Mouse (Mus musculus) natural killer cell, adult 2 months (primary cell): ENCODE measurements around the gene Trim80.
A peak's percentile ranks its signal among the peaks of the same experiment; 100 is the strongest.
"Not testable (repeated sequence)": the region's sequence is repeated elsewhere in the genome, so short reads cannot be mapped to it uniquely, and the experiment has no call there.

Source experiments
- DNase-seq, 2 experiments: peaks; one replicate each; pipeline ENCODE4 v3.0.0; 2022; ENCODE audit warnings: low spot score in 2 of 2

Trim80 gene

DNA sequence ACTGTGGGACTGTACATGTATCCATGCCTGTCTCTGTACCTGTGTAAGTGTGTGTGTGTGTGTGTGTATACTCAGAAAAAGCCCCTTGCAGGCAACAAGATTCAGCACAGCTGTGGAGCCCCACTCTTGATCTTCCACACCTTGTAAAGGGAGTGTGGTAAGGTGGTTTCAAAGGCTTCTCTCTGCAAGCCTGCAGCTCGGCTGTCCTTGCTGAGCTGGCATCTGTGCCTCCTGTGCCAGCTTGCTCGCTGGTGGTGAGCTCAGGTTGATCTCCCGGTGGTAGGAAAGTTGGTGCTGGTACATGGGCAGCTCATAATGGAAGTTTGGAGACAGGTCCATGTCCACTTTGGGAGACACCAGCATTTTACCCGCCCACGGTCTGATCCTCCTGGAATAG is 21.5 kb downstream of the Trim80 start:
- no peak for DNase-seq

GRCm38 (mm10) chr11:115462243-115462891 is 22.0 kb downstream of the Trim80 start, which contains the start of gene Slc16a5:
Slc16a5 (plus strand) TSS chr11:115462474.
- no peak for DNase-seq

GRCm38 (mm10) chr11:115463397-115463796 is 23.1 kb downstream of the Trim80 start:
- no peak for DNase-seq

DNA sequence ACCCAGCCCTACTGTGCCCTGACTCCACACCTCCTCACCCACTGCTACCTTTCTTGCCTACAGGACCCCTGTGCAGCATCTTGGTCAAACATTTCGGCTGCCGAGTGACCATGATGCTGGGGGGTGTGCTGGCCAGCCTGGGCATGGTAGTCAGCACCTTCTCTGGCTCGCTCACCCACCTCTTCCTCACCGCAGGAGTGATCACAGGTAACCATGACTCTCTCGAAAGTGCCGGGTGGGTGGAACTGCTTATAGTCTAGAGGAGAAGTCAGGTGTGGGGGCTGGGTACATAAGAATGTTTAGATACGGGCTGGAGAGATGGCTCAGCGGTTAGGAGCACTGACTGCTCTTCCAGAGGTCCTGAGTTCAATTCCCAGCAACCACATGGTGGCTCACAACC is 24.5 kb downstream of the Trim80 start:
- DNase-seq = no peak

DNA sequence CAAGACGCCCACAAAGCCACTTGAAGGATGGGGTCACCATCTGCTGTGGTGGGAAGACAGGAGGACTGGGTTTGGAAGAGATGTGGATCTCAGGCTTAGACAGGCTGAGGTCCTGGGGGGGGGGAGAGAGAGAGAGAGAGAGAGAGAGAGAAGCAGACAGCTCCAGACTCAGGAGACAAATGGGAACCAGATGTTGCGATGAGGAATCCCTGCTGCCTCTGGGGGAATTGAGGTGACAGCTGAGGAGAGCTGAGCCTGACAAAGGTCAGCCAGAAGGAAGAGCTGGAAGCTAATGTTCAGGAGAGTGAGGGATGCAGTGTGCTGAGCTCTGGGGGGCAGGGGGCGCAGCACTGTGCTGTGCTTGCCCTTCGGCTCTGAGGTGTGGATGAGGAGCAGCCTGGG is 26.9 kb downstream of the Trim80 start:
- DNase-seq = no peak

- DNase-seq = no peak
These were observed 31.8 kb downstream of the Trim80 start for GRCm38 (mm10) chr11:115472183-115472582.

DNA sequence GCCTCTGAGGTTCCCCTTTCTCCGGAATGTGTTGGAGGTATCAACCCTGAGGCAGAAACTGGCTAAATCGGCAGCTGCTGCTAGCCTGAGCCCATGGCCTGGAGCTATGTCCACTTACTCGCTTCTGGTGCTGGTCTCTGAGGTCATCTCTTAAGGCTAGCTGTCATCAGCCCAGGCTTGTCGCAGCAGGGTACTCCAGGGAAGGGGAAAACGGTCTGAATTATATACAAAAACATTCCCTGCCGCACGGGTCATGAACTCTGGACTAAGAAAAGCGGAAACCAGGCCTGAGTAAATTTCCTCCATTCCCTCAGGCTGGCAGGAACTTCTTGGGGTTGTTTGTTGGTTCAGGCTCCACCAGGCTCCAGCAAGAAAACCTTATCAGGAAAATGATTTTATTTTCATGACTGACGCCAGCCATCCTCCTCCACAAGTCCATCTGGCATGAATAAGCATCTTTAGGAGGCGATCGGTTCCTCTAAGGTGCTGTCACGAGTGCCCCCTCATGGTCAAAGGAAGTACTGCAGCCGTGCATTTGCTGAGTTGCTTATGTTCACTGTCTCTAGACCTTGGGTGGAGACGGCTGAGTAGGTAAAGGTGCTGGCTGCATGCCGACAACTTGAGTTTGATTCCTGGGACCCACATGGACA is 33.4 kb downstream of the Trim80 start:
- peak; percentile 89 to 90 for DNase-seq

DNA sequence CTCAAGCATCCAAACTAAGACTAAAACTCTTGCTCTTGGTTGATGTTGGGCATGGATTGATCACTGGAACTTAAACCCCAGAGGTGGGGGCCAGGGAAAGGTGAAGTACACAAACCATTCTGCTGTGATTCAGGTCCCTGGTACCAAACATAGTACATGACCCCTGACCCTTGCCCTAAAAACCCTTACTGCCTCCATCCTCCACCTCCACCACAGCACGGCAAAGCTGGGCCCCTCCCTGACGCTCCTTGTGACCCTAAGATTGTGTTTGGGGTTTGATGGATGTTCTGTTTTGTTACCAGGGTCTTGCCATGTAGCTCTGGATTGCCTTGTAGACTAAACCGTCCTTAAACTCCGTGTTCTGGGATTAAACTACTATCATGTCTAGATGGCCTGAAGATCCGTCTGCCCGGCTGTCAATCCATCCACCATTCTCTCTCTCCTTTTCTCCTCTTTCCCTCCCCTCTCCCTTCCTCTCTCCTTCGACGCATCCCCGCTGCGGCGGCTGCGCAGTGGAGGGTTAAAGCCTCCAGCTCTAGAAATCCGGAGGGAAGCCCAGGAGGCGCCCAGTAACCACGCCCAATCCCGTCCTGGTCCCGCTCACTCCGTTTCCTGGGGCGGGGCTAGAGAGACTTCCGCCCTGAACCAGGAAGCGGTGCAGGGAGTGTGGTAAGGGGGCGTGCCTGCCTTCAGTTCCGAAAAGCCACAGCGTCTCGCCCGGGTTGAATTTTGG is 34.8 kb downstream of the Trim80 start, which contains the start of gene Armc7:
Gene Armc7, plus strand, starts transcription at position 643 of the 733 bp plus-strand sequence.
- peak; percentile 89 for DNase-seq

- DNase-seq = no peak
These were observed 35.5 kb downstream of the Trim80 start for GRCm38 (mm10) chr11:115475758-115476237.

DNA sequence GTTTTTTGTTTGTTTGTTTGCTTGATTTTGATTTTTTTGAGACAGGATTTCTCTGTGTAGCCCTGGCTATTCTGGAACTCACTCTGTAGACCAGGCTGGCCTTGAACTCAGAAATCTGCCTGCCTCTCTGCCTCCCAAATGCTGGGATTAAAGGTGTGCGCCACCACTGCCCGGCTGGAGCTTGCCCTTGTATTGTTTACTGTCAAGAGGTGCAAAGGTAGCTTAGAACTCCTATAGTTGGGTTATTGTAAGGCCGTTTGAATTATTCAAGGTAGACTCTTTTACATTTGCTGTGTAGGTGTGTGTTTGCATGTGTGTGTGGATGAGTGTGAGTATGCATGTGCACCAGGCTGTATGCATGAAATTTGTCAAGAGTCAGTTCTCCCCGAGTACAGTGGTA is 36.3 kb downstream of the Trim80 start:
- DNase-seq = not testable (repeated sequence)

DNA sequence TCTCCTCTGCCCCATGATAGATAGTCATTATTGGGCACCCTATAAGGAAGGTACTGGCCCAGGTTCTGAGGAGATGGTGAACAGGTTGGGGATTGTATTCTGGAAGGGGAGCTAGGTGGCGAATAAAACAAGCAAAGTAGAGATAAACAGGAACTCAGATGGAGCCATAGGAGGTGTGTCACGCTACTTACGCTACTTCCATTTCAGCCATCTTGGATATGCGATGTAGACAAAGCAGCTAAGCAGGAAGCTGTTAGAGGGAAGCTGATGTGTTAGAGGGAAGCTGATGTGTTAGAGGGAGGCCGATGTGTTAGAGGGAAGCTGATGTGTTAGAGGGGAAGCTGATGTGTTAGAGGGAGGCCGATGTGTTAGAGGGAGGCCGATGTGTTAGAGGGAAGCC is 37.0 kb downstream of the Trim80 start:
- DNase-seq = peak in 1 of 2 experiments; percentile 56

GRCm38 (mm10) chr11:115478296-115478938 is 38.1 kb downstream of the Trim80 start:
- peak in 1 of 2 experiments; percentile 23 for DNase-seq

DNA sequence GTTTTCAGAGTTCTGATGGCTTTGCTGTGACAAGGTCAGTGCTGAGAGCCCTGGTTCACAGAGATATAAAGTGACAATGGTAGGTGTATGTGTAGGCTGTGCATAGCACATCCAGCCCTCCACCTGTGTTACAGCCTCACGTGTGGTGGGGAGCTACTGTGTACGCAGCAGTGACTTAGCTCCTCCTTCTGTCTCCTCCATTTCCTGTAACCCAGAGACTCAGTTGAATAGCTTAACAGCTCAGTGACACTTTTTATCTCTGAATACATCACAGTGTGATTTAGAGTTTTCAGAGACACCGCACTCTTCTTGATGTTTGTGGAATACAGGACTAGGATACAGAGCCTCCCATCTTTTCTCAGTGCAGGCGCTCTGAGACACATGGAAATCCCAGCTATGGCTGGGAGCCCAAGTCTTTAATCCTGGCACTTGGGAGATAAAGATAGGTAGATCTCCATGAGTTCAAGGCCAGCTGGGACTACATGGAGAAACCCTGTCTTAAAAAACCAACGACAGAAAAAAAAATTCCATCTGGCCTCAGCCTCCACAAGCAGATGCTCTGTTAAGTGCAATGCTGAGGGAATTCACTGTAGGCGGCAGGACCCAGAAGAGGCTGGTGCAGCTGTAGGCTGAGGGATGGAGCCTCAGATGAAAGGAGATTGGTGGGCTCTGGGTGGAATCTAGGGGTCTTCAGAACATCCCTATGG is 41.4 kb downstream of the Trim80 start:
- peak in 1 of 2 experiments; percentile 32 for DNase-seq

- DNase-seq = no peak
These were observed 42.9 kb downstream of the Trim80 start for GRCm38 (mm10) chr11:115483278-115483677.

DNA sequence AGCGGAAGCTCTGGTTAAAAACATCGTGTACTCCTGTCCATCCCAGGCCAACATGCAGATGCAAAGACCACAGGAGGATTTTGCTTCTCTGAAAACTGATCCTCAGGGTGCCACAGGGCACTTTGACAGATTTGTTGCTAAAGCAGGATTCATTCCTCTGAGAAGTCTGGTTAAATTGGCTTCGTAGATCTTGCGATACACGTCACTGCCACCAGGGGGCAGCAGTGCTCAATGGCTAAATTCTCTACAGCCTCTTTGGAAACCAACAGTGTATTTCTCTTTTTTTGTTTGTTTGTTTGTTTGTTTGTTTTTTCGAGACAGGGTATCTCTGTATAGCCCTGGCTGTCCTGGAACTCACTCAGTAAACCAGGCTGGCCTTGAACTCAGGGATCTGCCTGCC is 43.4 kb downstream of the Trim80 start:
- DNase-seq = peak; percentile 73 to 81

- no peak for DNase-seq
These were observed 44.8 kb downstream of the Trim80 start for GRCm38 (mm10) chr11:115485155-115485554.

DNA sequence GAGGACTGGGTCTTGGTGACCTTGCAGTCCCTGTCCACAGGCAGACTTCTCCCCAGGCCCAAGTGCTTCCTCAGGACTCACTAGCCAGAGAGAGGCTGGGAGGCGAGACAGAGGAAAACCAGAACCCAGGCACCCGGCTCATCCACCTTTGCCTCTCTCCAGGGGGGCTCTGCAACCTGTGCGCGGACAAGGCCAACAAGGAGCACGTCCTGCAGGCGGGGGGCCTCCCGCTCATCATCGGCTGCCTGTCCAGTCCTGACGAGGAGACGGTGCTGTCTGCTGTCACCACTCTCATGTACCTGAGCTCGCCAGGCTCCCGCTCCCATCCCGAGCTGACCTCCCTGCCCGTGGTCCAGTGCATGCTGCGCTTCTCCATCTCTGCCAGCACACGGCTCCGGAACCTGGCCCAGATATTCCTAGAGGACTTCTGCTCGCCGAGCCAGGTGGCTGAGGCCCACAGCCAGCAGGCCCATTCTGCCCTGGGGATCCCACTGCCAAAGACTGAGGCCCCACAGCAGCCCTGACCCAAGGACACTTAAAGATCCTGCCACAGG is 48.3 kb downstream of the Trim80 start:
- DNase-seq = no peak

DNA sequence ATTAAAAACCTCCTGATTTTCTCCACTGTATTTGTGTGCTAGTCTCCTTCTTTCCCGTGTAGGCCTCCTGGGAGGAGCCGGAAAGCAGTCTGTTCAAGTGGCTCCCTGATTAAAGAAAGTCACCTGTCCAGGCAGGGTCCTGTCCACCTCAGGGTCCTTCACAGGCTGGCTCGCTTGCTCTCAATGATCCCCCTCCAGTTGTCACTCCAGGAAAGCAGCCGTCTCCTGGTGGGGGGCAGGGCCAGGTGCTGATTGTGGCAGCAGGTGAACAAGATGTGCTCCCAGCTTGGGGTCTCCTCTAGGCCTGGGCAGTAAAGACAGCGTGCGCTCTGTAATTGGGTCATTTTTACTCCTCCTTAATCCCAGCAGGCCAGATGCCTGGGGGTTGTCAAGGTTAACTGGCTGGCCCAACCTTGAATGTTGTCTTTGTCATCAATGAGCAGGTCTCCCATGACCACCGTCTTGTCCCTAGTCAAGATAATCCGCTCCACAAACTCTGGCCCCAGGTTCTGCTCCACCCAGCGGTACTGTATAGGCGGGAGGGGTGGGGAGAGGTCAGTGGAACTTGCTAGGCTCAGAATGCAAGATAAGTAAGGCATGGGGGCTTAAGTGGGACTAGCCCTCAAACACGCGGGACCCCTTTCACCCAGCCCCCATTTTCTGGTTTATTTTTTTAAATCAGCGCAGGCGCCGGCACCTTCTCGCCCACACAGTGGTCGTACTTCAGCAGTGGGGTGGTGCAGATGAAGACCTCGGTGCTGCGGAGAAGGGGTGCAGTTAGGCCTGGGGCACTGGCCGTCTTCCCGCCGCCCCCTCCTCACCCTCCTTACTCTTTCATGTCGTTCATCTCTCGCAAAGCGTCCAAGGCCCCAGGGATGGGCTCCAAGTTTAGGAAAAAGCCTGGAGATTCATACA is 50.4 kb downstream of the Trim80 start:
- no peak for DNase-seq

GRCm38 (mm10) chr11:115491356-115492083 is 51.2 kb downstream of the Trim80 start, which contains the start of gene Nt5c:
Nt5c (minus strand) TSS chr11:115491862.
- peak; percentile 80 to 83 for DNase-seq
